Mouse (Mus musculus) CH12.LX (cell line): ENCODE measurements around the gene Asap2.

ENCODE experiments used
- BHLHE40 ChIP-seq: IDR thresholded peaks from 2 replicates; pipeline ENCODE4 v1.6.1; 2011; ENCODE audit warnings: mild to moderate bottlenecking, low read depth, low read length, improper control_type of control experiment
- CHD2 ChIP-seq: IDR thresholded peaks from 2 replicates; pipeline ENCODE4 v1.6.1; 2011; ENCODE audit warnings: low read length, improper control_type of control experiment
- CTCF ChIP-seq, 2 experiments: IDR thresholded peaks in 1 of 2; conservative IDR thresholded peaks in 1 of 2; 2 replicates each; pipeline ENCODE4 v1.5.1; 2011 to 2012; ENCODE audit warnings: low read depth in 2 of 2, low read length in 2 of 2, improper control_type of control experiment in 1 of 2, inconsistent platforms in 1 of 2, mild to moderate bottlenecking in 1 of 2, moderate library complexity in 1 of 2
- ELF1 ChIP-seq: IDR thresholded peaks from 2 replicates; pipeline ENCODE4 v1.6.1; 2014; ENCODE audit warnings: low read depth, mild to moderate bottlenecking, inconsistent platforms, low read length, improper control_type of control experiment
- ETS1 ChIP-seq: conservative IDR thresholded peaks from 2 replicates; pipeline ENCODE4 v1.6.1; 2012; ENCODE audit warnings: low read depth, mild to moderate bottlenecking, inconsistent platforms, low read length, improper control_type of control experiment, moderate library complexity
- KAT2A ChIP-seq: IDR thresholded peaks from 2 replicates; pipeline ENCODE4 v1.6.1; 2012; ENCODE audit warnings: low read length, improper control_type of control experiment, inconsistent platforms; ENCODE audit not compliant: insufficient replicate concordance
- MAZ ChIP-seq: IDR thresholded peaks from 2 replicates; pipeline ENCODE4 v1.6.1; 2012; ENCODE audit warnings: low read depth, mild to moderate bottlenecking, inconsistent platforms, low read length, improper control_type of control experiment, moderate library complexity
- MXI1 ChIP-seq: IDR thresholded peaks from 2 replicates; pipeline ENCODE4 v1.6.1; 2011; ENCODE audit warnings: mild to moderate bottlenecking, low read depth, low read length, improper control_type of control experiment
- POLR2A ChIP-seq: IDR thresholded peaks from 2 replicates; pipeline ENCODE4 v1.6.1; 2011; ENCODE audit warnings: low read depth, mild to moderate bottlenecking, improper control_type of control experiment, low read length
- USF1 ChIP-seq: IDR thresholded peaks from 2 replicates; pipeline ENCODE4 v1.6.1; 2014; ENCODE audit warnings: low read depth, mild to moderate bottlenecking, inconsistent platforms, low read length, improper control_type of control experiment
- ZC3H11A ChIP-seq: IDR thresholded peaks from 2 replicates; pipeline ENCODE4 v1.6.1; 2012; ENCODE audit warnings: low read depth, mild to moderate bottlenecking, inconsistent platforms, low read length, improper control_type of control experiment
- ZNF384 ChIP-seq: IDR thresholded peaks from 2 replicates; pipeline ENCODE4 v1.6.1; 2012; ENCODE audit warnings: low read depth, low read length, improper control_type of control experiment, inconsistent platforms

DNA sequence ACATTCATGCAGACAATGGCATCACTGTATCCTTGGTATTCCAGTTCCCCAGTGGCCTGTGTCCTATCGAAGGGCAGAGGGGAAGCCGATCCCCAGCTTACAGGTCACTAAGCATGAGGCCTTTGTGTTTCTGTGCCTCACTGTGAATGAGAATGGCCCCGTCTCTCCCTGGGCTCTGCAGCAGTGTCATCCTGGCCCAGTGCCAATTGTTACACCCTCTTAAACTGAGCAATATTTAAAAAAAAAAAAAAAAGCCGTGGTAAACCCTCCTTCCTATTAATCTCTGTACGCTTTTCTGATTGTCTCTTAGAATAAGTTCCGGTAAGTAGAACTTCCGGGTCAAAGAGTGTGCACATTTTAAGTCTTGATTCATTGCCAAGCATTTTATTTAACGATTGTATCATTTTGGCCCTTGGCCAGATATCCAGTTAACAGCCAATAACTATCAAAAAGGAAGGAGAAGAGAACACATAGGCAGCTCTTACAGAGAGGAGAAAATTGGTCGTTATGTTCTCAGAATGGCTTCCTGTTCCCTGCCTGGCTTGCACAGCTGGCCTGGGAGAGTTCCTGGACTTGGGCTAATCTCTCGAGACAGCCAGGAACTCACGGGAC is 214.5 kb downstream of the Asap2 start:
- TF ChIP-seq MAZ (no peak), BHLHE40 (no peak), CHD2 (no peak), ZNF384 (no peak), CTCF (conservative IDR thresholded peaks at IDR 0.05 in 1 of 2, IDR thresholded peaks at IDR 0.05 in 1 of 2; ENCODE audit: low read depth in 2 of 2, low read length in 2 of 2) (no peak), POLR2A (no peak), USF1 (no peak), ZC3H11A (no peak), MXI1 (no peak), ETS1 (no peak), KAT2A (no peak), ELF1 (no peak)
